Mouse (Mus musculus) hindbrain, embryonic 16.5 days (tissue): ENCODE measurements at regions not wholly inside any gene's neighbourhood (a gene's known extent, or its start where the extent isn't known, plus 50 kb on each side); places are given as distances from the start of the nearest gene placed in this dataset.

Source experiments
- ATAC-seq: fragments of 200-750 bp; cut with Nextera tagmentation; 2 replicates; pipeline ENCODE4 v1.8.0; 2017; ENCODE audit warnings: moderate TSS enrichment, moderate library complexity
- H3K27ac ChIP-seq: fragments of 300-500 bp; sonication (generic); 2 replicates; pipeline ENCODE4 v1.5.1; 2014; ENCODE audit warnings: low read depth, mild to moderate bottlenecking, control low read depth, low read length, moderate library complexity
- H3K27me3 ChIP-seq: fragments of 300-500 bp; sonication (generic); replicated peaks from 2 replicates; pipeline ENCODE4 v1.6.1; 2014; ENCODE audit warnings: low read length; ENCODE audit not compliant: control insufficient read depth, insufficient read depth
- H3K36me3 ChIP-seq: fragments of 300-500 bp; sonication (generic); 2 replicates; pipeline ENCODE4 v1.6.1; 2014; ENCODE audit warnings: mild to moderate bottlenecking, low read length, moderate library complexity, mixed read lengths; ENCODE audit not compliant: control insufficient read depth, insufficient read depth
- H3K4me1 ChIP-seq: fragments of 300-500 bp; sonication (generic); 2 replicates; pipeline ENCODE4 v1.6.1; 2014; ENCODE audit warnings: low read depth, low read length; ENCODE audit not compliant: control insufficient read depth, insufficient read depth
- H3K4me2 ChIP-seq: fragments of 300-500 bp; sonication (generic); 2 replicates; pipeline ENCODE4 v1.6.1; 2014; ENCODE audit warnings: mild to moderate bottlenecking, low read length, control low read depth, moderate library complexity
- H3K4me3 ChIP-seq: fragments of 300-500 bp; sonication (generic); 2 replicates; pipeline ENCODE4 v1.5.1; 2014; ENCODE audit warnings: mild to moderate bottlenecking, low read length, control low read depth, moderate library complexity
- H3K9ac ChIP-seq: fragments of 300-500 bp; sonication (generic); 2 replicates; pipeline ENCODE4 v1.6.1; 2014; ENCODE audit warnings: low read depth, mild to moderate bottlenecking, control low read depth, low read length, moderate library complexity
- H3K9me3 ChIP-seq: fragments of 300-500 bp; sonication (generic); 2 replicates; pipeline ENCODE4 v1.6.1; 2014; ENCODE audit warnings: mild to moderate bottlenecking, low read length, moderate library complexity; ENCODE audit not compliant: control insufficient read depth
- WGBS: fragments of 180-500 bp; shearing (Covaris S2); extraction: QIAGEN DNeasy Blood & Tissue Kit; methylation state at CpG from one replicate; pipeline ENCODE4 v1.1.7; 2014; 5-methylcytosine and 5-hydroxymethylcytosine counted together

DNA sequence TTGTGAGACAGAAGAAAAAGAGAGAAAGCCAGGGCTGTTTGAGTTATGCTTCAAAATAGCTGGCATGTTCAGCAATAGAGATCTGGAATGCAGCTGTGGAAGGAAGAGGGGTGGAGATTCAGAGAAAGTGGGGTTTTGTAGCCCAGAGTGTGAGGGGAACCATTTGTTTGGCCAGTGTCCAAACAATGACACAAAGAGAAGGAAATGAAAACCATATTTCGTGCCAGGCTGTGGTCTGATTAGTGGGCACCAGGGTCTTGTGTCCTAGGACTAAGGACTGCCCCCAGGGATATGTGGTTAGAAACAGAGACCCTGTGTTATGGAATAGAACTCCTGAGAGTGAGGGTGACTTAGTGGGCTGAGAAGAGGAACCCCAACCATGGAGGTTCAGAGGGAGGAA is 83.2 kb upstream of the Arhgap28 start:
- Histone ChIP-seq H3K4me2 (no peak overlapping the region), H3K36me3 (no peaks in the 10 kb centered on the region), H3K4me1 (no peaks in the 10 kb centered on the region), H3K27ac (no peak overlapping the region), H3K9ac (no peak overlapping the region), H3K4me3 (no peak overlapping the region), H3K9me3 (no peaks in the 10 kb centered on the region), H3K27me3 (no peaks in the 10 kb centered on the region)
- no peak for ATAC-seq
- WGBS = 79% methylated on average over 1 of the region's 1 CpGs

GRCm38 (mm10) chr17:68089179-68089578 is 85.3 kb upstream of the Arhgap28 start:
- no peak overlapping the region for H3K9ac ChIP-seq
- no peaks in the 10 kb centered on the region for H3K4me1 ChIP-seq
- H3K4me3 ChIP-seq = no peak overlapping the region
- 90% methylated on average over 1 of the region's 1 CpGs for WGBS
- H3K36me3 ChIP-seq = no peaks in the 10 kb centered on the region
- no peaks in the 10 kb centered on the region for H3K27me3 ChIP-seq
- no peaks in the 10 kb centered on the region for H3K9me3 ChIP-seq
- no peak for ATAC-seq
- no peak overlapping the region for H3K4me2 ChIP-seq
- H3K27ac ChIP-seq = no peak overlapping the region

DNA sequence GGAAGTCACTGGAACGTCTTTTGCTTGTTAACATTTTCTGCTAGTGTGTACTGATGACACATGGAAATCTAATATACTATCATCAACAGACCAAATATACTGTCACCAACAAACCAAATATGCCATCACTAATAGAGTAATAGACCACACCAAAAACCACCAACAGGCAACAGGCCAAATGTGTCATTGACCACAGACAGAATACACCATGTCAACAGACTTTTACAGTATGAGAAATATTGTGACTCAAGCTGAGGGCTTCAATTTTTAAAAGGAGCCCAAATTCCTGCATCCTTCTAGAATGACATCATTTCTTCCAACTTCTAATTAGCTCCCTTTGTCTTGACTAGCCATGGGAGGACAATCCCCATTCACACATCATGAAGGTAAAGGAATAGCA is 85.9 kb upstream of the Arhgap28 start:
- 91% methylated on average over 1 of the region's 1 CpGs for WGBS
- H3K9ac ChIP-seq = no peak overlapping the region
- H3K9me3 ChIP-seq = no peaks in the 10 kb centered on the region
- ATAC-seq = no peak
- no peak overlapping the region for H3K27ac ChIP-seq
- H3K27me3 ChIP-seq = no peaks in the 10 kb centered on the region
- no peak overlapping the region for H3K4me2 ChIP-seq
- H3K4me1 ChIP-seq = no peaks in the 10 kb centered on the region
- no peak overlapping the region for H3K4me3 ChIP-seq
- H3K36me3 ChIP-seq = no peaks in the 10 kb centered on the region

GRCm38 (mm10) chr17:68096982-68097381 is 93.1 kb upstream of the Arhgap28 start:
- Histone ChIP-seq H3K9ac (no peak overlapping the region), H3K4me3 (no peak overlapping the region), H3K27me3 (no peaks in the 10 kb centered on the region), H3K9me3 (no peaks in the 10 kb centered on the region), H3K4me2 (no peak overlapping the region), H3K4me1 (no peaks in the 10 kb centered on the region), H3K36me3 (no peaks in the 10 kb centered on the region), H3K27ac (no peak overlapping the region)
- 66% methylated on average over 2 of the region's 2 CpGs for WGBS
- ATAC-seq = no peak

- no peak for ATAC-seq
- H3K36me3 ChIP-seq = no peaks in the 10 kb centered on the region
- no peaks in the 10 kb centered on the region for H3K4me1 ChIP-seq
- H3K9me3 ChIP-seq = no peaks in the 10 kb centered on the region
- H3K9ac ChIP-seq = no peak overlapping the region
- no peaks in the 10 kb centered on the region for H3K27me3 ChIP-seq
- no peak overlapping the region for H3K4me3 ChIP-seq
- no peak overlapping the region for H3K4me2 ChIP-seq
- H3K27ac ChIP-seq = no peak overlapping the region
- WGBS = 82% methylated on average over 6 of the region's 6 CpGs
Observed at GRCm38 (mm10) chr17:68097436-68097835, 93.5 kb upstream of the Arhgap28 start.

DNA sequence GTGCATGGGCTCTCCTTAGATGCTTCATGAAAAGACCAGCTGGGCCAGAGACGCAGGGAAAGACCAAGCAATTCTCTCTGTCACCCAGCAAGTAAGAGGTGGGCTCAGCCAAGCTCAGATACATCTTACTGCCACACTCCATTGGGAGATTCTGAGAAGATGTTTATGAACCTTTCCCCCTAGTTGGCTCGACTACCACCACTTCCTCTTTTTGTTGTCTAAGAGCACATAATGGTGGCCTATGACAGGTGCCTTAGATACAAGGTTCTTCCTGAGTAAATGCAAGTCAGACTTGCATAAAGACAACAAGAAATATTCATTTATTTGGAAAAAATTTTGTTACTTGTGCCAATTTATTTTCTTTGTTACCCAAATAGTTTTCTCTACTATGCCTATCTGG is 96.2 kb upstream of the Arhgap28 start:
- H3K27me3 ChIP-seq = no peaks in the 10 kb centered on the region
- no peak overlapping the region for H3K4me2 ChIP-seq
- no peak for ATAC-seq
- H3K9ac ChIP-seq = no peak overlapping the region
- H3K27ac ChIP-seq = no peak overlapping the region
- no peaks in the 10 kb centered on the region for H3K36me3 ChIP-seq
- H3K9me3 ChIP-seq = no peaks in the 10 kb centered on the region
- H3K4me3 ChIP-seq = no peak overlapping the region
- no peaks in the 10 kb centered on the region for H3K4me1 ChIP-seq
- WGBS = 76% methylated on average over 2 of the region's 2 CpGs

DNA sequence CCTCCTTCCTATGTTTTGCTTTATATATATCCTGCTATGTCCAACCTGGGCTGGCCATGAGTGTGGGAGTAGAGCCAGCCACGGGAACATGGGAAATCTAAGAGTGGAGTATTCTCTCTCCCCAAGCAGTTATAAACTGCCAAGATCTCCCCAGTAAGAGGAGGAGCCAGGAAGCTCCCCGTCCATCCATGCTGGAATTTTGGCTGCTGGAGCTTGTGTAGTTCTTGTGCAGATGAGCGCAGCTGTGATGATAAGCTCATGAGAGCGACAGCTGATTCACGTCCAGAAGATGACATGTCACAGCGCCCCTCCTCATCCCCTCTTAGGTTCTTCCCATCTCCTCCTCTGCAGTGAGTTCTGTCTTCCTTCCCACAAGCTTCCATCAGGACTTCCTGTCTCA is 99.4 kb upstream of the Arhgap28 start:
- 81% methylated on average over 6 of the region's 6 CpGs for WGBS
- ATAC-seq = no peak

DNA sequence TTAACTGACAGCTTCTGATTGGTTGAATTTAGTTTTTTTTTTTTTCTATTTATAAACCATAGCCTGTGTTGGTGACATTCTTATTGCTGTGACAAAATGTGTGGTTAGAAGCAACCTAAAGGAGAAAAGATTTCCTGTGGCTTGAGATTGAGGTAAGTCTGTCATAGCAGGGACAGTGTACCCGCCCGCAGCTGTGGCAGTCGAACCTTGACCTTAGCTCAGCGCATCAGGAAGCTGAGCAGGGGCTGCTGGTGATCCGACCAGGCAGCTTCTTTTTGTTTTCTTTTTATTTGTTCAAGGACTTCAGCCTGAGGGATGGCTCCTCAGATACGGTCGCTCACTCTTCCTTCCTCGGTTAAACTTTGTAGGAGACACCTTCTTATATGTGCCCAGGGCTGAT is 102.4 kb upstream of the Arhgap28 start:
- Histone ChIP-seq H3K4me2 (no peak overlapping the region), H3K9me3 (no peaks in the 10 kb centered on the region), H3K27ac (no peak overlapping the region), H3K9ac (no peak overlapping the region), H3K27me3 (no peaks in the 10 kb centered on the region), H3K4me1 (no peaks in the 10 kb centered on the region), H3K36me3 (no peaks in the 10 kb centered on the region), H3K4me3 (no peak overlapping the region)
- 76% methylated on average over 8 of the region's 8 CpGs for WGBS
- ATAC-seq = no peak

More for the DNA sequence above, 99.4 kb upstream of the Arhgap28 start:
- no peaks in the 10 kb centered on the region for H3K27me3 ChIP-seq
- no peak overlapping the region for H3K4me3 ChIP-seq
- no peaks in the 10 kb centered on the region for H3K9me3 ChIP-seq
- no peak overlapping the region for H3K4me2 ChIP-seq
- no peak overlapping the region for H3K9ac ChIP-seq
- no peaks in the 10 kb centered on the region for H3K4me1 ChIP-seq
- H3K27ac ChIP-seq = no peak overlapping the region
- H3K36me3 ChIP-seq = no peaks in the 10 kb centered on the region

- Histone ChIP-seq H3K9me3 (no peaks in the 10 kb centered on the region), H3K27ac (no peak overlapping the region), H3K27me3 (no peaks in the 10 kb centered on the region), H3K36me3 (no peaks in the 10 kb centered on the region), H3K4me2 (no peak overlapping the region), H3K4me1 (no peaks in the 10 kb centered on the region), H3K9ac (no peak overlapping the region), H3K4me3 (no peak overlapping the region)
- no peak for ATAC-seq
- WGBS = 72% methylated on average over 5 of the region's 5 CpGs
Observed at GRCm38 (mm10) chr17:68107875-68108274, 104.0 kb upstream of the Arhgap28 start.

GRCm38 (mm10) chr17:68111834-68112473 is 108.0 kb upstream of the Arhgap28 start:
- Histone ChIP-seq H3K27ac (no peak overlapping the region), H3K36me3 (no peaks in the 10 kb centered on the region), H3K9me3 (no peaks in the 10 kb centered on the region), H3K9ac (no peak overlapping the region), H3K4me3 (no peak overlapping the region), H3K27me3 (no peaks in the 10 kb centered on the region), H3K4me2 (no peak overlapping the region), H3K4me1 (no peaks in the 10 kb centered on the region)
- 67% methylated on average over 4 of the region's 4 CpGs for WGBS
- no peak for ATAC-seq
